Mouse (Mus musculus): Measurements from ENCODE around the gene Tex14.
A peak's percentile ranks its signal among the peaks of the same experiment; 100 is the strongest.

The Tex14 gene

DNA sequence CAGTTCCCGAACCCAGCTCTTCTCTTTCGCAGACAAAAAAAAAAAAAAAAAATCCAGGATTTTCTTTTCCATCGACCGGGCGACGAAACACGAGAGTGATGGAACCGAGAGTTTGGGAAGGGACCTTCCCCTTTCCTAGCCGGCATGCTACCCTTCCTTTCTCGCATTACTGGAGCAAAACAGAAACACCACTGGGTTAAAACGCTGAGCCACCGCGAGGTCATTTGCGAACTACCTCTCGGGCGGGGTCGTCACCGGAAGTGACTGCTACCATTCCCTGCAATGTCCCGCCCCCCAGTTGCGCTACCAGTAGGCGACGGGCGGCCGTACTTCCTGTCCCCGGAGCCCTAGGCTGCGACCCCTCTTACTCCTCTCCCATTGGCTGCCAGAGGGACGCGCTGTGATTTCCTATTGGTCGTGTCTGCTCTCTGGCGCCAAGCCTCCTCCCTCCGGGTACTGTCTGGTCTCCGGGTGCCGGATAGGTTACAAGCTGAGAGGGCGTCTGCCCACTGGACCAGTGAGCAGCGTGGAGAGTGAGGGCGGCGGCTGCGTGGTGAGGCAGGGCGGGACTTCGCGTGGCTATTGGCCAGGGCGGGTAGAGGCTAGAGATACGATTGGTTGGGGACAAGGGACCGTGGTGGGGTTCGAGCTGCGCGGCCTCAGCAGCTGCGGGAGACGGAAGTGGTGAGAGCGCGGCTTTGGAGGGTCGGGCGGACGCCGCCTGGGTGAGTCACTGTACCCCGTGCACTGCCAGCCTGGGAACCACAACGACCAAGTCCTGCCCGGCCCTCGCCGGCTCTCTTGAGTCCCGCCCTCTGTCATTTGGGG is 186.9 kb downstream of the Tex14 start, which contains the start of gene Mtmr4:
TSS of gene Mtmr4 (plus strand) at position 637 of the 828 bp plus-strand sequence.
- peak; percentile 100 for DNase-seq (ENCODE audit: low spot score in 2 of 2)

DNA sequence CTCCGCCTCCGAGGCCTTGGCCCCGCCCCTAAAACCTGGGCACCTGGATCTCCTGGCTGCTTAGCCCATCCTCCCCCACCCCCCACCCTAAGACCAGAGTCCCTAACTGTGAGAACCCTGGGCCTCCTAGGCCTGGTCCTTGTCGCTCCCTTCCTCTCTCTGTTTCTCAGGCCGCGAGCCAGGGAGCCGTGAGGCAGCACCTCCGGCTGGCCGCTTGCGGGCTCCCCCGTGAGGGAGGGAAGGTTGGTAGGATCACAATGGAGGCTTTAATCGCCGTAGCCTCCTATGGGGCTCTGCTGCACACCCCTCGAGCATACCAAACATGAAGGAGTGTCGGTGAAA is 187.5 kb downstream of the Tex14 start:
- DNase-seq (ENCODE audit: low spot score in 2 of 2), result no peak

DNA sequence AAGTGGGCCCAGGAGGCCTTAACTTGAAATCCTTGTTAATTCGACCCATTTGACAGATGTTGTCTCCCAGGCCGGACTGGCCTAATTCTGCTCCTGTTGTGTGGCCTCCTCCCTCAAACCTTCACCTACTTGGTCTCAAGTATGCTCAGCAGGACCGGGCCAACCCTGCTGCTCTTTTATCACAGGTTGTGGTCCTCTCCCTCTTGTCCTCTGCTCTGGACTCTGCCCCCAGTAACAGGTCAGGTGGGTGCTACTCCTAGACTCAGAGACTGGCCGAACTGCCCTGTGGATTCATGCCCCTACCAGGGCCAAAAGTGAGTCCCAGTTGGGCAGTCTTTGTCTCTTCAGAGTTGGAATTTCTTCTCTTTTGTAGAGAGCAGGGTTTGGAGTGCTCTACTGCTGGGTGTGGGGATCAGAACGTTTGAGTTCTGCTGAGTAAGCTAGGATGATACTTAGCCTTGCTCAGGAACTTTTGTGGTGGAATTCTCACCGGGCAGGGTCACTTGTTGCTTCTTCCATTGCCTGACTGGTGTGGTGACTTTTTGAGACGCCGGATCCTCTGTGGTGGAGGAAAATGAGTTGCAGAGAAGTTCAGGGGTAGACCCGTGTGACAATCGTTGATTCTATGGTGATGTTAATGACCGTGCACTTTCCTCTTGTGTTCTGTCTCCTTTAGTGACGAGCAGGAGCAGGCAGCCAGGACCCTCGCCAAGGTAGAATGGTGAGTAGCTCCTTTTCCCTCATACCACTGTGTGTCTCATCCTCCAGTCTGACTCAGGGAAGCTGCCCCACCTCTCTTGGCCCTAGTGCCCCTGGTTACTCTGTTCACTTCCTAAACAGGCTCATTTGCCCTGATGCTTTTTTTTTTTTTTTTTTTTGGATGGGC is 188.1 kb downstream of the Tex14 start:
- no peak for DNase-seq (ENCODE audit: low spot score in 2 of 2)

DNA sequence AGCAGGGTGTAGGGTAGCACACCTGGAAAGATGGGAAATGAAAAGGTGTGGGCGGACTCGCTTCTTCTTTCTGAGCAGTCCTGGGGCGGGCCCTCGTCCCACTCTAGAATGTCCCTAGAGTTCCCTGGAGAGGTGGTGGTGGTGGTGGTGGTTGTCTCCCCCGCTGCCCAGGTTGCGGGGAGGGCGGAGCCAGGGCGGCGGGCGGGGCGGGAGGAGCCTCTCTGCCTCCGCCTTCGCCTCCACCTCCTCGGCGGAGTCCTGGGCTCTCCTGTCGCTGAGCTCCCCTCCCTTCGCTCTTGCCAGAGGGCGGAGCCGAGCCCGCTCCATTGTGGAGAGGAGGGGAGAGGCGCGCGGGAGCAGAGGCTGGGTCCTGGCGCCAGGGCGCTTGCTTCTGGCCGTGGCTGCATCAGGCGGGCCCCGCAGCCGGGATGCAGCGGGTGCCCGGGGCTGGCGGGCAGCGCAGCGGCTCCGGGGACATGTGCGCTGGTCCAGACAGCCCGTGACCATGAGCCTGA is 190.5 kb downstream of the Tex14 start:
- peak; percentile 76 to 84 for DNase-seq (ENCODE audit: low spot score in 2 of 2)

DNA sequence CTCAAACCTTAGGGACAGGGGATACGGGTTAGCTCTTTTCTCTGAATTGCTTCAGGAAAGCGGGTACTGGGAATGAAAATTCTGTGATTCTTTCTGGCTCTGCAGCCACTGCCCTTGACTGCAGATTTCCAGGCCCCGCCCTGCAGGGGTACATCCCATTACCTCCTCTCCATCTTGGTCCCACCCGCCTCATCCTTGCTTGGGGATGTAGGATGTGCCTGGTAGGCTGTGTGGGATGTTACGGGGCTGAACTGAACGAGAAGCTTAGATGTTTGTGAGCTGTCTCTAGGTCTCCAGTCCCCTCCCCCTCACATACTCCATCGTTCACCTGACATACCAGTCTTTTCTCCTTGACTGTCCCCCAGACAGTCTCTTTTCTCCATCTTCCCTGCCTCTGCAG is 191.1 kb downstream of the Tex14 start:
- DNase-seq (ENCODE audit: low spot score in 2 of 2), result peak in 1 of 2 experiments; percentile 50

DNA sequence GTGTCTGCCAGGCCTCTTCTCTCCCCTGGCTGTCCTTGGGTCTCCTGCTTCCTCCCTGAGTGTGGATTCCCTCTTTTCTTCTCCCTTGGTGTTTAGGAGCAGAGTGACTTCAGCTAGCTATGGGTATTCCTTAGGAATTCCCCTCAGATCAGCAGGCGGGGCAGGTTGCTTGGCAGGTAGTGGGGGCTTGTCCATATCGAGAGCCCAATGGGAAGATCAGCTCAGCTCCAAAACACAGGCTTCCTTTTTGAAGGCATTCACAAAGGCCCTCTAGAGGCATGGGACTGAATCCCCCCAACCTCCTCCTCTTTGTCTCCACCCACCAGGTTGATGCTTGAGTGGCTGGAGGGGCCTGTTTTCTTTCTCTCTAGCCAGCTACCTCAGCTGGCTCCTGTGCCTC is 191.6 kb downstream of the Tex14 start:
- no peak for DNase-seq (ENCODE audit: low spot score in 2 of 2)

DNA sequence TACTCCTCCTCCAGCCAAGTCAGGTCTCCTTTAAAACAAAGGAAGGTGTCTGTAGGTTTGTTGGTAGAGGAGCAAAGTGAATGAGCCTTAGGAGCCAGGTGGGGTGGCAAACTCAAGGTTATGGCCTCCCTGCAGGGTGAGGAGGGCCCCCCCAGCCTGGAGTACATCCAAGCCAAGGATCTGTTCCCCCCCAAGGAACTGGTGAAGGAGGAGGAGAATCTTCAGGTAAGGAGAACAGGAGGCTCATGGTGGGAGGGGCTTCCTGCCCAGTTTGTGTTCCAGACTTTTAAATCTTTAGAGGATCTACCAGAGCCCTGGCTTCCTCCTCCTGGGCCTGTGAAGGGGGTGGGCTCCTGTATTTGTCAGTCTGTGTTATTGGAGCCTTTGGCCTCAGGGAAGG is 192.2 kb downstream of the Tex14 start:
- DNase-seq (ENCODE audit: low spot score in 2 of 2), result no peak

- no peak for DNase-seq (ENCODE audit: low spot score in 2 of 2)
Observed at GRCm38 (mm10) chr11:87599395-87600089, 194.7 kb downstream of the Tex14 start.

DNA sequence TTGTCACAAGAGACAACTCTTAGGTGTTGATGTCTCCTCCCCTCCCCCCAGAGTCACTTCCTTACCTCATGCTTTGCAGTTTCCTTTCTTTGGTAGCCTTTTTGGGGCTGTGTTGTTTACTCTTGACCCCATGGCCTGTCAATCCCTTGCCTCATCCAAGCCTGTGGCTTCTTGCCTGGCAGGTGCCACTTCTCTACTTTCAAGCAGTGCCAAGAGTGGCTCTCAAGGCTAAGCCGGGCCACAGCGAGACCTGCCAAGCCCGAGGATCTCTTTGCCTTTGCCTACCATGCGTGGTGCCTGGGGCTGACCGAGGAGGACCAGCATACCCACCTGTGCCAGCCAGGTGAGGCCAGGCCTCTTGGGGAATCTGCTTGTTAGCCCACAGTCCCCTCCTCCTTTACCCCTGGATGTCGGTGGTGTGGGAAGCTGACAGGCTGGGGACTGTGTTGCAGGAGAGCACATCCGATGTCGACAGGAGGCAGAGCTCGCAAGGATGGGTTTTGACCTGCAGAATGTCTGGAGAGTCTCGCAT is 195.5 kb downstream of the Tex14 start:
- no peak for DNase-seq (ENCODE audit: low spot score in 2 of 2)

DNA sequence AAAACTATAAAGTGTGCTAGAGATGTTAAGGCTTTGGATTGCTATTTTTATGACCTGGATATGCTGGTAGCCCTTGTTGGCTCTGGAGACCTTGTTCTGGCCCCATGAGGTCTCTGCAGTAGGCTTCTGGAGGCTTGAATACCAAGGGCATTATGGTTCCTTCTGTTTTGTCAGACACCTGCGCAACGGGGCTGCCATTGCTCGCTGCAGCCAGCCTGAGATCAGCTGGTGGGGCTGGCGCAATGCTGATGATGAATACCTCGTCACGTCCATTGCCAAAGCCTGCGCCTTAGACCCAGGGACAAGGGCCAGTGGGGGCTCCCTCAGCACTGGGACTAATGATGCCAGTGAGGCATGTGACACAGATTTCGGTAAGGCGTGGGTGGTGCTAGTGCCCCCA is 197.4 kb downstream of the Tex14 start:
- no peak for DNase-seq (ENCODE audit: low spot score in 2 of 2)

DNA sequence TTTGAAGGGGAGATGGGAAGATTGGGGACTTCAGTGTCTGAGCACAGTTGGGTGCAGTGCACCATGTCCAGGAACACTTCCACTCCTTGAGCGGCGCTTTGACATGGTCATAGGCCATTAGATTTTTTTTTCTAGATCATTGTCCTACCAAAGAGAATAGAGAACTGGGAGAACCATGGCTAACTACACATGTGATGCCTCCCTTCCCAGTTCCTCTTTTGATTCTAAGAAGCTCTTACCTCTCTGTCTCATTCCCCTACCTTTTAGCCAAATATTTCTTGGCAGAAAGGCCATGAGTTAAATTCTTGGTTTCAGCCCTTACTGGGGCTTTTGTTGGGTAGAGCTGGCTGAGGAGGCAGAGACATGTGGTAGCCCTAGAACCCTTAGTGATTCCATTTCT is 198.7 kb downstream of the Tex14 start:
- DNase-seq (ENCODE audit: low spot score in 2 of 2), result no peak
